In the genomic region with DNA sequence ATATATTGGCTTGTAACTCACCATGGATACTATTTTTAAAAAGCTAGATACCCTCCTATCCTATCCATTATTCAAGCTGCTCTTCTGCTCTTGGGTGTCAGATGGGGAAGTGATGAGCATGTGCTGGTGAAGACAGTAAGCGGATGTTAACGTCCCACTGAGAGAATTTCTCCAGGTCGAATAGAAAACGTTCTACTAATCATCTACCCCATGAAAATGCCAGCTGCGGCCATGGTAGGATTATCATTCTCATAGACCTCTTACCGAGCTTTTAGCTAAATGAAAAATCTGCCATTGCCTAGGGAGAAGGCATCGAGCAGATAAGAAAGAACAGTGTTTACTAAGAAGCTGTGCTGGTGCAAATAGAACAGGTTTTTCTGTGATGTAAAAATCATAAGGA, we compare ENCODE assay signal across 14 mouse cellular contexts.
DNase-seq lines count a peak whose midpoint lies in the region; ATAC-seq lines count a peak whose summit lies in the region.
"Had no signal": no experiment of that assay in that cellular context is flagged by ENCODE, and none has a peak within 500 bp of the region (broad histone marks: within the 10 kb centered on the region; RNA-seq: fewer than 3 reads in every experiment).

No protein-coding gene starts in this region.

- peak; percentile 57 for ATAC-seq in forebrain, embryonic 12.5 days (ENCODE audit: low FRiP score)
- ATAC-seq in forebrain, embryonic 13.5 days = no peak
- ATAC-seq in hindbrain, embryonic 13.5 days (ENCODE audit: low FRiP score) = 0 out of 2 replicates have a peak, but pooled peaks have one; percentile 68
- peak; percentile 79 for ATAC-seq in midbrain, embryonic 13.5 days
- ATAC-seq: intestine, embryonic 16.5 days had no signal

- H3K9me3 ChIP-seq in forebrain, embryonic 12.5 days = no peaks in the 10 kb centered on the region
- no peaks in the 10 kb centered on the region for H3K9me3 ChIP-seq in forebrain, embryonic 13.5 days (replicated peaks)
- no peaks in the 10 kb centered on the region for H3K9me3 ChIP-seq in hindbrain, embryonic 13.5 days
- H3K9me3 ChIP-seq in midbrain, embryonic 13.5 days = no peaks in the 10 kb centered on the region
- H3K9me3 ChIP-seq: heart, embryonic 10.5 days; liver, embryonic 13.5 days had no signal

- no peaks in the 10 kb centered on the region for H3K36me3 ChIP-seq in forebrain, embryonic 12.5 days (replicated peaks)
- H3K36me3 ChIP-seq in forebrain, embryonic 13.5 days (ENCODE audit: poor library complexity, severe bottlenecking) = no peaks in the 10 kb centered on the region
- H3K36me3 ChIP-seq in hindbrain, embryonic 13.5 days = no peaks in the 10 kb centered on the region
- no peaks in the 10 kb centered on the region for H3K36me3 ChIP-seq in midbrain, embryonic 13.5 days
- H3K36me3 ChIP-seq: heart, embryonic 10.5 days; liver, embryonic 13.5 days had no signal

- no peak overlapping the region for H3K4me2 ChIP-seq in forebrain, embryonic 12.5 days
- H3K4me2 ChIP-seq in forebrain, embryonic 13.5 days = no peak overlapping the region
- peak overlapping the region; percentile 7 for H3K4me2 ChIP-seq in hindbrain, embryonic 13.5 days
- peak overlapping the region; percentile 16; the same call in 1 of the 2 replicates for H3K4me2 ChIP-seq in midbrain, embryonic 13.5 days (replicated peaks)
- H3K4me2 ChIP-seq: liver, embryonic 13.5 days had no signal

- DNase-seq in retina, embryonic 14.5 days (ENCODE audit: low spot score) = peak; percentile 34
- DNase-seq in adrenal gland, postnatal 10 days = no peak
- no peak for DNase-seq in cerebellum, adult 9-10 months
- DNase-seq: cerebellum, adult 11 months; gastrocnemius, postnatal 14 days; kidney, postnatal 36 days; liver, embryonic 13.5 days; thymus, postnatal 36 days had no signal

- H3K4me3 ChIP-seq in forebrain, embryonic 12.5 days (replicated peaks) = no peak overlapping the region
- no peak overlapping the region for H3K4me3 ChIP-seq in forebrain, embryonic 13.5 days
- H3K4me3 ChIP-seq in hindbrain, embryonic 13.5 days = no peak overlapping the region; the same call in 1 of the 2 replicates
- no peak overlapping the region for H3K4me3 ChIP-seq in midbrain, embryonic 13.5 days (replicated peaks)
- H3K4me3 ChIP-seq: heart, embryonic 10.5 days; liver, embryonic 13.5 days had no signal

- no peaks in the 10 kb centered on the region for H3K27me3 ChIP-seq in forebrain, embryonic 12.5 days
- no peaks in the 10 kb centered on the region for H3K27me3 ChIP-seq in forebrain, embryonic 13.5 days
- H3K27me3 ChIP-seq in hindbrain, embryonic 13.5 days = no peaks in the 10 kb centered on the region
- H3K27me3 ChIP-seq in midbrain, embryonic 13.5 days = no peaks in the 10 kb centered on the region
- H3K27me3 ChIP-seq: liver, embryonic 13.5 days had no signal

- no peak overlapping the region for H3K9ac ChIP-seq in forebrain, embryonic 12.5 days
- H3K9ac ChIP-seq in forebrain, embryonic 13.5 days = no peak overlapping the region
- H3K9ac ChIP-seq in hindbrain, embryonic 13.5 days = no peak overlapping the region
- H3K9ac ChIP-seq in midbrain, embryonic 13.5 days (replicated peaks) = no peak overlapping the region
- H3K9ac ChIP-seq: liver, embryonic 13.5 days had no signal

- WGBS in forebrain, embryonic 12.5 days = 62% methylated on average over 7 of the region's 7 CpGs
- 51% methylated on average over 7 of the region's 7 CpGs for WGBS in forebrain, embryonic 13.5 days
- 33% methylated on average over 7 of the region's 7 CpGs for WGBS in hindbrain, embryonic 13.5 days
- 33% methylated on average over 7 of the region's 7 CpGs for WGBS in midbrain, embryonic 13.5 days

- H3K27ac ChIP-seq in forebrain, embryonic 12.5 days = no peak overlapping the region
- H3K27ac ChIP-seq in forebrain, embryonic 13.5 days = no peak overlapping the region
- H3K27ac ChIP-seq in hindbrain, embryonic 13.5 days = no peak overlapping the region
- no peak overlapping the region for H3K27ac ChIP-seq in midbrain, embryonic 13.5 days
- H3K27ac ChIP-seq: heart, embryonic 10.5 days; liver, embryonic 13.5 days had no signal

- no peaks in the 10 kb centered on the region for H3K4me1 ChIP-seq in forebrain, embryonic 12.5 days
- no peaks in the 10 kb centered on the region for H3K4me1 ChIP-seq in forebrain, embryonic 13.5 days
- no peaks in the 10 kb centered on the region for H3K4me1 ChIP-seq in hindbrain, embryonic 13.5 days (replicated peaks)
- no peaks in the 10 kb centered on the region for H3K4me1 ChIP-seq in midbrain, embryonic 13.5 days (replicated peaks)
- H3K4me1 ChIP-seq: heart, embryonic 10.5 days; liver, embryonic 13.5 days had no signal

Comparison
In these comparisons a context has a peak if more than half of its experiments do, and no peak if none do; other contexts are left out.
1. H3K4me2 ChIP-seq: peak in hindbrain, embryonic 13.5 days (single experiment) and midbrain, embryonic 13.5 days (single experiment); none in forebrain, embryonic 12.5 days (single experiment) and forebrain, embryonic 13.5 days (single experiment).